Mouse (Mus musculus) embryonic facial prominence, embryonic 15.5 days (tissue): ENCODE results near the gene Acnat2. TPM values are rescaled to one million over a fixed set of nuclear protein-coding genes. Genes with fewer than 3 reads are reported as not detected.
"Not testable (repeated sequence)": the region's sequence is repeated elsewhere in the genome, so short reads cannot be mapped to it uniquely, and the experiment has no call there.

Experiments used
- ATAC-seq: fragments of 200-750 bp; cut with Nextera tagmentation; 2 replicates; pipeline ENCODE4 v1.8.0; 2017; ENCODE audit warnings: low read depth, moderate TSS enrichment; ENCODE audit not compliant: insufficient number of reproducible peaks, low FRiP score, low TSS enrichment
- H3K27ac ChIP-seq: fragments of 300-500 bp; sonication (generic); replicated peaks from 2 replicates; pipeline ENCODE4 v1.5.1; 2015; ENCODE audit warnings: mild to moderate bottlenecking, inconsistent platforms
- H3K27me3 ChIP-seq: fragments of 300-500 bp; sonication (generic); 2 replicates; pipeline ENCODE4 v1.6.1; 2015; ENCODE audit warnings: inconsistent platforms
- H3K36me3 ChIP-seq: fragments of 300-500 bp; sonication (generic); 2 replicates; pipeline ENCODE4 v1.6.1; 2015; ENCODE audit warnings: mild to moderate bottlenecking, inconsistent platforms
- H3K4me1 ChIP-seq: fragments of 300-500 bp; sonication (generic); 2 replicates; pipeline ENCODE4 v1.6.1; 2015; ENCODE audit warnings: inconsistent platforms
- H3K4me2 ChIP-seq: fragments of 300-500 bp; sonication (generic); replicated peaks from 2 replicates; pipeline ENCODE4 v1.6.1; 2015; ENCODE audit warnings: mild to moderate bottlenecking, inconsistent platforms
- H3K4me3 ChIP-seq: fragments of 300-500 bp; sonication (generic); replicated peaks from 2 replicates; pipeline ENCODE4 v1.5.1; 2015; ENCODE audit warnings: mild to moderate bottlenecking, inconsistent platforms
- H3K9ac ChIP-seq: fragments of 300-500 bp; sonication (generic); 2 replicates; pipeline ENCODE4 v1.6.1; 2015; ENCODE audit warnings: inconsistent platforms
- H3K9me3 ChIP-seq: fragments of 300-500 bp; sonication (generic); replicated peaks from 2 replicates; pipeline ENCODE4 v1.6.1; 2016; ENCODE audit warnings: inconsistent platforms
- WGBS: fragments of 180-500 bp; shearing (Covaris S2); methylation state at CpG from one replicate; pipeline ENCODE4 v1.1.7; 2015; 5-methylcytosine and 5-hydroxymethylcytosine counted together
- polyA plus RNA-seq: library from polyadenylated mRNA; unstranded; fragments of >200 nt; fragmentation: Nextera tagmentation; extraction: Ambion mirVana; gene quantifications from 2 replicates; pipeline ENCODE4 v1.2.1, GENCODE M21; 2015

Acnat2 gene
- not detected in 2 replicates for polyA plus RNA-seq

DNA sequence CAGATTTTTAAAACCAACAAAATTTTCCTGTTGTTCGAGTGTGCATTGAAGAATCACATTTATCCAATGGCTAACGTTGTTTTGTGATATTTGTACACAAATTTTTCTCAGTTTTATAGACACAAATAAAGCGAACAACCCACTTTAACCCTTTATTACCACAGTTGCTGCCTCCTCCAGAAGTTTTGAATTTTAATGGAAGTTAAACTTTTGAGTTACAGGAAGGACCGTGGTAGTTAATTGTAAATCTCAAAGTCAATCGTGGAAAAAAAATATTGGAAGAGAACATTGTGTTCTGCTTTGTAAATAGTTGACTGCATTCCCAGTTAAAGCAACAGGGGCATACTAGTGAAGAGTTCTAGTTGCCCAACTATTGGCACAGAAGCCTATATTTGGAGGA is at the start of gene Acnat2:
TSS of gene Acnat2 (minus strand) at position 195 of the 400 bp plus-strand sequence.
- not testable (repeated sequence) for H3K4me3 ChIP-seq, H3K27me3 ChIP-seq, H3K9me3 ChIP-seq, H3K9ac ChIP-seq, H3K4me2 ChIP-seq, ATAC-seq, H3K4me1 ChIP-seq, H3K36me3 ChIP-seq, H3K27ac ChIP-seq
- WGBS, result 79% methylated on average over 5 of the region's 5 CpGs

DNA sequence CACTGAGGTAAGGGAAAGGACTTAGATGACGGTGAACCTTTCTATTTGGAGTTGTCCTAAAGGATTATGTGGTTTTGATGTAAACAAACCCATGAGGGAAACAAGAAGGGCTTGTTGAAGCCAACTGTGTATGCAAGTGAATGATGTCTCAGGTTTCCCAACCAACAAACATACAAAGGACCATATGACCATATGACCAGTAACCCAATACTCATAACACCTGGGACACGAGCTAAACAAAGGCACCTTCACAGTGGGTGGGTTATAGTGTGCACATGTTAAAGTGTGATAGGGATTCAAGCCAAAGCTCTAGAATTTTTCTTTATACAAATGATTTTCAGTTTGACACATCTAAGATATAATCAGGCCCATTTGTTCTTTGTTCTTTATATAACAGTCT is 48.2 kb upstream of the Acnat2 start:
- H3K36me3 ChIP-seq, result no peaks in the 10 kb centered on the region
- WGBS, result 42% methylated on average over 2 of the region's 2 CpGs
- H3K4me1 ChIP-seq, result no peaks in the 10 kb centered on the region
- peak; percentile 78; the same call in 1 of the 2 replicates for ATAC-seq
- no peaks in the 10 kb centered on the region for H3K9me3 ChIP-seq
- no peak overlapping the region for H3K9ac ChIP-seq
- H3K4me3 ChIP-seq, result no peak overlapping the region
- no peak overlapping the region for H3K27ac ChIP-seq
- no peaks in the 10 kb centered on the region for H3K27me3 ChIP-seq
- no peak overlapping the region for H3K4me2 ChIP-seq

DNA sequence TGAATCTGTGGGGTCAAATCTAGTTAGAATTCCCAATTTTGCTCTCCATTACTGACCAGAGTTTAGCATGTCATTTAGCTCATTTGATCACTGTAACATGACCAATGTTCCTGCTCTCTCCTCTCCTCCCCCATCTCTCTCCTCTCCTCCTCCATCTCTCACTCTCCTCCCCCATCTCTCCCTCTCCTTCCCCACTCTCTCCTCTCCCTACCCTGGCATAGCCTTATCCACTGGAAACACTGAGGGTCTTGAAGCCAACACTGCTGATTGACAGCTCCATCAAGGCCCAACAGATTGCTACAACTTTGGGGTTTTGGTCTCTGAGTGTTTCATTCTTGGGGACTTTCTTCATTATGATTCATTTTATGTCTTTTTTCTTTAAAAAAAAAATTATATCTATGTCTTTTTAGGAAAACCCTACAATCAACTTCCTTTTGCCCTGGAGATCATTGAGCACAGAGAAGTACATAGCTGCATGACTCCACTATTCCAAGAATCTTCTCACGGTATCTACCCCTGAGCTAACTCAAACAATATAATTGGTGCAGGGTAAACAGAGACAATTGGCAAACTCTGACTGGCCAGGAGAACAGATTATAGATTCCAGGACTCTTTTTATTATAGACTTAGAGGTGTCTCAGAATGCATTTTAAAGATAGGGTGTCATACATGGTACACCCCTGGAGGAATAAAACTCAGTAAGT is 44.0 kb upstream of the Acnat2 start:
- Histone ChIP-seq H3K9ac (no peak overlapping the region), H3K4me2 (no peak overlapping the region), H3K4me3 (no peak overlapping the region), H3K4me1 (no peaks in the 10 kb centered on the region), H3K27ac (no peak overlapping the region), H3K36me3 (no peaks in the 10 kb centered on the region), H3K27me3 (no peaks in the 10 kb centered on the region), H3K9me3 (no peaks in the 10 kb centered on the region)
- 71% methylated on average over 1 of the region's 1 CpGs for WGBS
- no peak for ATAC-seq

DNA sequence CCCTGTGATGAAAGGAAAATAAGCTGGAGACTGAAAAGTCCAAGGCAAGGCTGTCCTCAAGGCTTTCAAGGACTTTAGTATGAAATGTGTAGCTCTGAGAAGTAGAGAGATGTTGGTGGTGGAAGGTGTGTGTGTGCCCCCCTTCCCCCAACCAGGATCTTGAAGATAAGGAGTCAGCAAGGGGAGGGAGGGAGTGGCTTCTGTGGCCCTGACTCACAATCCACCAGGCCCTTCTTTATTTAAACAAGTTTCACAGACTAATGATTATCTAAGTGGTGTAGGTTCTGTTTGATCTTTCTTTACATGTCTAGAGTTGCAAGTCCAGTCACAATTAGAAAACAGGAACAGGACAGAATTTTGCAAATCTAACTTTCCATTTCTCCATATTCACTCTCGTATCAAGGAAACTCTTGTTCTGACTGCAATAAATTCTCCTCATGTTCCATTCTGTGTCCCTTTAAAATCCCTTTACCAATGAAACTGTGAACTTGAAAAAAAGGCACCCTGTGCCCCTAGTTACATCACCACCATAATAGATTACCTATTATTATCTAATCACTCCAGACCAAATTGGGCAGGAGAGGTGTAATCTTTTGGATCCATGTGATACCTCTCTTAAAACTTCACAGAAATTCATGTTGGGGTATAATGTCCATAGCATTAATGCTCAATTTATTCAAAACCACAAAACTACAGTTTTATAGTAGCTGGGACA is 43.3 kb upstream of the Acnat2 start:
- not testable (repeated sequence) for ATAC-seq, H3K36me3 ChIP-seq, H3K4me2 ChIP-seq, H3K4me1 ChIP-seq, H3K27ac ChIP-seq, H3K9ac ChIP-seq, H3K27me3 ChIP-seq, H3K9me3 ChIP-seq, H3K4me3 ChIP-seq
- WGBS, result 74% methylated on average over 1 of the region's 1 CpGs

DNA sequence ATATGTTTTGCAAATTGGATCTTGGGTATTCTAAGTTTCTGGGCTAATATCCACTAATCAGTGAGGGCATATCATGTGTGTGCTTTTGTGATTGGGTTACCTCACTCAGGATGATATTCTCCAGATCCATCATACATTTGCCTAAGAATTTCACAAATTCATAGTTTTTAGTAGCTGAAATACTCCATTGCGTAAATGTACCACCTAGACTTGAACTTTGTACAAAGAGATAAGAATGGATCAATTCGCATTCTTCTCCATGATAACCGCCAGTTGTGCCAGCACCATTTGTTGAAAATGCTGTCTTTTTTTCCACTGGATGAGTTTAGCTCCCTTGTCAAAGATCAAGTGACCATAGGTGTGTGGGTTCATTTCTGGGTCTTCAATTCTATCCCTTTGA is 29.0 kb upstream of the Acnat2 start:
- not testable (repeated sequence) for H3K27ac ChIP-seq, H3K4me3 ChIP-seq, H3K4me1 ChIP-seq, H3K4me2 ChIP-seq, ATAC-seq, H3K9ac ChIP-seq, H3K36me3 ChIP-seq, H3K9me3 ChIP-seq, H3K27me3 ChIP-seq
- WGBS, result 92% methylated on average over 3 of the region's 3 CpGs

DNA sequence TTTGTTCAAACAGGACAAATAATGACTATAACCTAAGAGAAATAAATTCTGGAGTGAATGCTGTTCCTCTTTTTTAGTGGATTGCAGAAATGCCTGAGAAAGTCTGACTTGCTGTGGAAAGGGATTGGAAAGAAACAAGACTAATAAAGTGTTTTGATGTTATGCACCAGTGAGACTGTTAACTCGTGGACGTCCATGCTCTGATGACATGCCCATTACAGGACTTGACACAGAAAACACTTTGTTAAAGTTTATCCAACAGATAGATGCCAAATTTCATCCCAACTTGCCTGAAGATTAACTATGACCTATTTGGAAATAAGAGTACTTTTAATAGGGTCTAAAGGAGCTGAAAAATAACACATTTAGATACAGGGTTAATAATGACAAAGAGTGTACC is 2.2 kb upstream of the Acnat2 start:
- WGBS, result 73% methylated on average over 2 of the region's 2 CpGs
- H3K9me3 ChIP-seq, H3K4me1 ChIP-seq, ATAC-seq, H3K27me3 ChIP-seq, H3K27ac ChIP-seq, H3K36me3 ChIP-seq, H3K4me3 ChIP-seq, H3K4me2 ChIP-seq, H3K9ac ChIP-seq: not testable (repeated sequence)

DNA sequence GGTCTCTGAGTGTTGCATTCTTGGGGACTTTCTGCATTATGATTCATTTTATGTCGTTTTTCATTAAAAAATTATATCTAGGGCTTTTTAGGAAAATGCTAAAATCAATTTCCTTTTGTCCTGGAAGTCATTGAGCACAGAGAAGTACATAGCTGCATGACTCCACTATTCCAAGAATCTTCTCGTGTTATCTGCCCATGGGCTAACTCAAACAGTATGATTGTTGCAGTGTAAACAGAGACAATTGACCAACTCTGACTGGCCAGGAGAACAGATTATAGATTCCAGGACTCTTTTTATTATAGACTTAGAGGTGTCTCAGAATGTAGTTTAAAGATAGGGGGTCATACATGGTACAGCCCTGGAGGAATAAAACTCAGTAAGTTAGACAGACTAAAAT is 21.1 kb downstream of the Acnat2 start:
- Histone ChIP-seq H3K27ac (no peak overlapping the region), H3K9ac (no peak overlapping the region), H3K4me3 (no peak overlapping the region), H3K27me3 (no peaks in the 10 kb centered on the region), H3K4me2 (no peak overlapping the region), H3K4me1 (no peaks in the 10 kb centered on the region), H3K36me3 (no peaks in the 10 kb centered on the region), H3K9me3 (no peaks in the 10 kb centered on the region)
- ATAC-seq, result no peak
- 44% methylated on average over 2 of the region's 2 CpGs for WGBS

DNA sequence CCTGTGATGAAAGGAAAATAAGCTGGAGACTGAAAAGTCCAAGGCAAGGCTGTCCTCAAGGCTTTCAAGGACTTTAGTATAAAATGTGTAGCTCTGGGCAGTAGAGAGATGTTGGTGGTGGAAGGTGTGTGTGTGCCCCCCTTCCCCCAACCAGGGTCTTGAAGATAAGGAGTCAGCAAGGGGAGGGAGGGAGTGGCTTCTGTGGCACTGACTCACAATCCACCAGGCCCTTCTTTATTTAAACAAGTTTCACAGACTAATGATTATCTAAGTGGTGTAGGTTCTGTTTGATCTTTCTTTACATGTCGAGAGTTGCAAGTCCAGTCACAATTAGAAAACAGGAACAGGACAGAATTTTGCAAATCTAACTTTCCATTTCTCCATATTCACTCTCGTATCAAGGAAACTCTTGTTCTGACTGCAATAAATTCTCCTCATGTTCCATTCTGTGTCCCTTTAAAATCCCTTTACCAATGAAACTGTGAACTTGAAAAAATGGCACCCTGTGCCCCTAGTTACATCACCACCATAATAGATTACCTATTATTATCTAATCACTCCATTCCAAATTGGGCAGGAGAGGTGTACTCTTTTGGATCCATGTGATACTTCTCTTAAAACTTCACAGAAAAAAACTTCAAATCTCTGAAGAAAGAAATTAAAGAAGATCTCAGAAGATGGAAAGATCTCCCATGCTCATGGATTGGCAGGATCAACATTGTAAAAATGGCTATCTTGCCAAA is 24.2 kb downstream of the Acnat2 start:
- WGBS, result 79% methylated on average over 2 of the region's 2 CpGs
- not testable (repeated sequence) for H3K4me3 ChIP-seq, H3K27me3 ChIP-seq, H3K36me3 ChIP-seq, H3K4me1 ChIP-seq, H3K27ac ChIP-seq, ATAC-seq, H3K4me2 ChIP-seq, H3K9ac ChIP-seq, H3K9me3 ChIP-seq

DNA sequence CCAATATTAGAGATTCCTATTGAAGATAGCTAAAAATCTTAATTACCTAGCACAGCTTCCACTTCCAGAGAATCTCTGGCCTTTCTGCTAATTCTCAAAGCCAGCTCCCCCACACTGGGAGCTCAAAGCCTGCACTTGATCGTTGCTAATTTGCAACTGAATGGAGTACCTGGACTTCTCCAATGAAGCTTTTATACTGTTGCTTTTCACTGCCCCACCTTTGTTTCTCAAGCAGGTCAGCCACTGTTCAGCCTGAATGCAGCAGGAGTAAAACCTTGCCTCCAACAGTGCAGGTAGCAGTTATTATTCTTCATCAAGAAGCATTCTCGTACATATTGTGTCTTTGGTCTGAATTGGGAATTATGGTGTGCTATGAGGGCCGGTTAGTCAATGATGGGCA is 39.9 kb downstream of the Acnat2 start:
- H3K27ac ChIP-seq, result not testable (repeated sequence)

DNA sequence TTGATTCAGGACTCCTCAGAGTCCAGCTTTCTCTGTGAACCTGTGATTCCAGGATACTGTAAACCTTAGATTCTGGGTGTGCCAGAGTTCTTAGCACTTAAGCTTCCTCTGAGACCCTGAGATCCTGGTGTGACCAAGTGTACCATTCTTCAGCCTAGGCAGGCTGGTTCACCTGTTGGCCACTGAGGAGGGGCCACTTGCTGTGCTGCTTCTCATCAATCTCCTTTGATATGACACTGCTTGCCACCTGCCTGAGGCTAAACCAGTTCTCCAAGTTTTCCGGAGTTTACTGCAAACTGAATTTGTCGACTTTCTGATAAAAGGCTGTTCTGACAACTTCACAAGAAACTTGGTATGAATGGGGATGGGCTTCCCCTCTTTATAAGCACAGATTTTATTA is 50.9 kb downstream of the Acnat2 start:
- Histone ChIP-seq H3K9me3 (no peaks in the 10 kb centered on the region), H3K4me1 (no peaks in the 10 kb centered on the region), H3K27ac (no peak overlapping the region), H3K27me3 (no peaks in the 10 kb centered on the region), H3K4me2 (no peak overlapping the region), H3K36me3 (no peaks in the 10 kb centered on the region), H3K4me3 (no peak overlapping the region), H3K9ac (no peak overlapping the region)
- 61% methylated on average over 2 of the region's 2 CpGs for WGBS
- no peak for ATAC-seq

More for the DNA sequence above, 39.9 kb downstream of the Acnat2 start:
- H3K4me3 ChIP-seq, H3K27me3 ChIP-seq, H3K9ac ChIP-seq, H3K4me1 ChIP-seq, H3K36me3 ChIP-seq, H3K9me3 ChIP-seq, H3K4me2 ChIP-seq, ATAC-seq: not testable (repeated sequence)
- WGBS, result 83% methylated on average over 3 of the region's 3 CpGs

DNA sequence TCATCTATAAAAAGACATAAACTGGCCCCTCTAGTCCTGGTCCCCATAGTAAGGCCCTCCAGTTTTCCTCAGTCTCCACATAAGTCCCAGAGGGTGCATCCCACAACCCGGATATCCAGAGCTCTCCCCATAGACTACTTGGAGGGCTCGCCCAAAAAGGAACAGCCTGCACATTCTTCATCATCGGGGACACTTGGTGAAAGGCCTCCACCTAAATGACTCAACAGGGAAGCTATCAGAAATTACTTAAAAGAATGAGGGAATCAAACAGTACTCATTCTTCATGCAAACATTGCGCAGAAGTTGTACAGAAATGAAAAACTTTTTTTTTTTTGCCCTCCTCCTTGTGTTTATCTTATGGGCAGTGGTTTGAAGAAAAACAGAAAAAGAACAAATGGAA is 57.5 kb downstream of the Acnat2 start:
- Histone ChIP-seq H3K27ac (no peak overlapping the region), H3K4me2 (no peak overlapping the region), H3K4me1 (no peaks in the 10 kb centered on the region), H3K27me3 (no peaks in the 10 kb centered on the region), H3K9ac (no peak overlapping the region), H3K4me3 (no peak overlapping the region), H3K36me3 (no peaks in the 10 kb centered on the region), H3K9me3 (no peaks in the 10 kb centered on the region)
- WGBS, result 87% methylated on average over 4 of the region's 4 CpGs
- no peak for ATAC-seq
